Mouse (Mus musculus) liver, adult 2 months (tissue): Measurements from ENCODE around the gene Grik1.

Source experiments
- CTCF ChIP-seq: fragments of 200-500 bp; IDR thresholded peaks from 2 replicates; pipeline ENCODE4 v1.5.1; 2011; ENCODE audit warnings: low read depth, low read length, control low read depth
- POLR2A ChIP-seq: fragments of 200-500 bp; IDR thresholded peaks from 2 replicates; pipeline ENCODE4 v1.6.1; 2011; ENCODE audit warnings: low read length, control low read depth; ENCODE audit not compliant: insufficient read depth; ENCODE audit errors: extremely low read depth

DNA sequence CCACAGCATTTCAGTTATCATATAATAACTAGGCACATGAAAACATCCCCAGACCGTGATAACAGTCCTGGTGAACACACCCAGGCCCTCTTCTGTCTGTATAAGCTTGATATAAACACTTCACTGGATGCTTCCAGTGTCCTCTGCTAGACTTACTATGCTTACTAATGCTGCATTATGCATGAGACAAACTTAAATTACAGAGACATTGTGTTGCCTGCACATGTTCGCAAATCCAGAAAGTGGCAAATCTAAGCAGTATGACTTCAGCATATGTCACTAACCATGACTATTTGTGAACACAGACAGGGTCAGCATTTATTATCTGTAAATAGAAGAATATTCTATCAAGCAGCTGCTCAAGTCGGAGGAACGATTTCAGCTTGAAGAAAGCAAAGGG lies 31.7 kb downstream of the Grik1 start:
- TF ChIP-seq POLR2A, result no peak
- no peak for TF ChIP-seq CTCF
